Mouse (Mus musculus) CH12.LX (cell line): ENCODE data around the gene Zxdc. TPM values are rescaled to one million over a fixed set of nuclear protein-coding genes. Genes with fewer than 3 reads are reported as not detected.

Experiments
- DNase-seq: peaks from one replicate; pipeline ENCODE4 v3.0.0-alpha.2; 2013; ENCODE audit errors: extremely low read depth
- H3K27ac ChIP-seq: 2 replicates; pipeline ENCODE4 v1.5.1; 2012; ENCODE audit warnings: low read depth, mild to moderate bottlenecking, control low read depth, moderate library complexity; ENCODE audit not compliant: insufficient read depth
- H3K27me3 ChIP-seq: replicated peaks from 2 replicates; pipeline ENCODE3; 2012; ENCODE audit warnings: inconsistent platforms
- H3K36me3 ChIP-seq, 2 experiments: replicated peaks in 1 of 2; 2 replicates each; pipeline versions ENCODE3 to v1.6.1; 2012; ENCODE audit warnings: inconsistent platforms in 1 of 2, low read length in 1 of 2, mild to moderate bottlenecking in 1 of 2, mixed read lengths in 1 of 2, moderate library complexity in 1 of 2; ENCODE audit not compliant: control insufficient read depth in 1 of 2, insufficient read depth in 1 of 2
- H3K4me1 ChIP-seq, 2 experiments: 2 replicates each; pipeline ENCODE4 v1.6.1; 2012; ENCODE audit warnings: inconsistent platforms in 1 of 2, moderate library complexity in 1 of 2; ENCODE audit not compliant: insufficient read depth in 2 of 2, control insufficient read depth in 1 of 2
- H3K4me2 ChIP-seq: 2 replicates; pipeline ENCODE4 v1.6.1; 2012; ENCODE audit warnings: low read depth, mild to moderate bottlenecking, control low read depth; ENCODE audit not compliant: poor library complexity, insufficient read depth, severe bottlenecking
- H3K4me3 ChIP-seq, 3 experiments: fragments of 150-350 bp in 1 of 3; sonication (generic) in 1 of 3; replicated peaks in 1 of 3; 2 replicates each; pipeline versions ENCODE3 to v1.5.1; 2011 to 2012; ENCODE audit warnings: low read depth in 2 of 3, low read length in 2 of 3, mild to moderate bottlenecking in 2 of 3, moderate library complexity in 2 of 3, control low read depth in 1 of 3, improper control_type of control experiment in 1 of 3, inconsistent platforms in 1 of 3, mixed read lengths in 1 of 3; ENCODE audit not compliant: poor library complexity in 1 of 3
- H3K79me2 ChIP-seq: replicated peaks from 2 replicates; pipeline ENCODE4 v1.6.1; 2012; ENCODE audit warnings: mild to moderate bottlenecking, moderate library complexity; ENCODE audit not compliant: control insufficient read depth, poor library complexity, insufficient read depth, severe bottlenecking; ENCODE audit errors: extremely low read depth
- H3K9ac ChIP-seq: 2 replicates; pipeline ENCODE4 v1.6.1; 2012; ENCODE audit warnings: low read depth, mild to moderate bottlenecking, control low read depth, moderate library complexity; ENCODE audit not compliant: insufficient read depth
- H3K9me3 ChIP-seq: replicated peaks from 2 replicates; pipeline ENCODE3; 2012; ENCODE audit warnings: low read length, inconsistent platforms, mixed read lengths
- ELF1 ChIP-seq: IDR thresholded peaks from 2 replicates; pipeline ENCODE4 v1.6.1; 2014; ENCODE audit warnings: low read depth, mild to moderate bottlenecking, inconsistent platforms, low read length, improper control_type of control experiment
- EP300 ChIP-seq: IDR thresholded peaks from 2 replicates; pipeline ENCODE4 v1.6.1; 2011; ENCODE audit warnings: low read length, improper control_type of control experiment
- GABPA ChIP-seq: IDR thresholded peaks from 2 replicates; pipeline ENCODE4 v1.6.1; 2012; ENCODE audit warnings: low read depth, low read length, improper control_type of control experiment, inconsistent platforms; ENCODE audit not compliant: insufficient replicate concordance
- JUN ChIP-seq: IDR thresholded peaks from 2 replicates; pipeline ENCODE4 v1.6.1; 2011; ENCODE audit warnings: low read depth, mild to moderate bottlenecking, low read length, improper control_type of control experiment, moderate library complexity; ENCODE audit not compliant: insufficient read depth
- JUND ChIP-seq: conservative IDR thresholded peaks from 2 replicates; pipeline ENCODE4 v1.6.1; 2011; ENCODE audit warnings: low read depth, low read length, improper control_type of control experiment
- MAFK ChIP-seq: IDR thresholded peaks from 2 replicates; pipeline ENCODE4 v1.6.1; 2011; ENCODE audit warnings: low read length, improper control_type of control experiment; ENCODE audit not compliant: insufficient replicate concordance
- MAX ChIP-seq: IDR thresholded peaks from 2 replicates; pipeline ENCODE4 v1.6.1; 2011; ENCODE audit warnings: low read length, improper control_type of control experiment
- MAZ ChIP-seq: IDR thresholded peaks from 2 replicates; pipeline ENCODE4 v1.6.1; 2012; ENCODE audit warnings: low read depth, mild to moderate bottlenecking, inconsistent platforms, low read length, improper control_type of control experiment, moderate library complexity
- MEF2A ChIP-seq: IDR thresholded peaks from 2 replicates; pipeline ENCODE4 v1.6.1; 2014; ENCODE audit warnings: low read depth, mild to moderate bottlenecking, inconsistent platforms, low read length, improper control_type of control experiment, borderline replicate concordance
- MXI1 ChIP-seq: IDR thresholded peaks from 2 replicates; pipeline ENCODE4 v1.6.1; 2011; ENCODE audit warnings: mild to moderate bottlenecking, low read depth, low read length, improper control_type of control experiment
- NRF1 ChIP-seq: IDR thresholded peaks from 2 replicates; pipeline ENCODE4 v1.6.1; 2014; ENCODE audit warnings: low read depth, mild to moderate bottlenecking, inconsistent platforms, low read length, improper control_type of control experiment, moderate library complexity
- PAX5 ChIP-seq: IDR thresholded peaks from 2 replicates; pipeline ENCODE4 v1.6.1; 2012; ENCODE audit warnings: low read length, inconsistent platforms, mixed read lengths
- POLR2AphosphoS2 ChIP-seq: IDR thresholded peaks from 2 replicates; pipeline ENCODE4 v1.6.1; 2011; ENCODE audit warnings: low read depth, low read length, improper control_type of control experiment
- RAD21 ChIP-seq: IDR thresholded peaks from 2 replicates; pipeline ENCODE4 v1.6.1; 2011; ENCODE audit warnings: low read depth, mild to moderate bottlenecking, low read length, improper control_type of control experiment, moderate library complexity
- SIN3A ChIP-seq: IDR thresholded peaks from 2 replicates; pipeline ENCODE4 v1.6.1; 2012; ENCODE audit warnings: low read length, improper control_type of control experiment, inconsistent platforms
- TCF12 ChIP-seq: IDR thresholded peaks from 2 replicates; pipeline ENCODE4 v1.6.1; 2014; ENCODE audit warnings: low read depth, mild to moderate bottlenecking, inconsistent platforms, low read length, improper control_type of control experiment
- UBTF ChIP-seq: IDR thresholded peaks from 2 replicates; pipeline ENCODE4 v1.6.1; 2012; ENCODE audit warnings: low read depth, mild to moderate bottlenecking, inconsistent platforms, low read length, improper control_type of control experiment, moderate library complexity
- USF2 ChIP-seq: conservative IDR thresholded peaks from 2 replicates; pipeline ENCODE4 v1.6.1; 2011; ENCODE audit warnings: low read depth, low read length, improper control_type of control experiment
- ZMIZ1 ChIP-seq: IDR thresholded peaks from 2 replicates; pipeline ENCODE4 v1.6.1; 2012; ENCODE audit warnings: low read depth, mild to moderate bottlenecking, inconsistent platforms, low read length, improper control_type of control experiment
- ZNF384 ChIP-seq: IDR thresholded peaks from 2 replicates; pipeline ENCODE4 v1.6.1; 2012; ENCODE audit warnings: low read depth, low read length, improper control_type of control experiment, inconsistent platforms
- dilution Hi-C: fragments of 300-500 bp; cut with MboI; formaldehyde crosslinking; loops from 2 replicates; pipeline ENCODE4 v1.14.3; 2020; ENCODE audit warnings: low sequenced_read_pairs; ENCODE audit not compliant: extremely low pct_unique_long_range_greater_than_20kb, extremely low pct_ligation_motif_present
- in situ Hi-C: fragments of 300-500 bp; cut with MboI; formaldehyde crosslinking; loops from 3 replicates; pipeline ENCODE4 v1.14.3; 2019; ENCODE audit warnings: low sequenced_read_pairs, low pct_ligation_motif_present, low pct_unique_long_range_greater_than_20kb, mixed read lengths
- polyA plus RNA-seq: library from polyadenylated mRNA; unstranded; fragments of >175 nt; gene quantifications from 2 replicates; pipeline ENCODE4 v1.2.1, GENCODE M21; 2012; ENCODE audit warnings: low read depth; ENCODE audit not compliant: insufficient read length
- total RNA-seq, 2 experiments: library from RNA; depleted of rRNA; stranded (reverse); fragments of 300-350 nt in 1 of 2; fragments of >200 nt in 1 of 2; gene quantifications; 2 replicates each; pipeline ENCODE4 v1.2.3; 2012 to 2014

Zxdc gene
- total and polyA plus RNA-seq, 3 experiments: 4.7 to 8.3 (median 5.2) TPM

DNA sequence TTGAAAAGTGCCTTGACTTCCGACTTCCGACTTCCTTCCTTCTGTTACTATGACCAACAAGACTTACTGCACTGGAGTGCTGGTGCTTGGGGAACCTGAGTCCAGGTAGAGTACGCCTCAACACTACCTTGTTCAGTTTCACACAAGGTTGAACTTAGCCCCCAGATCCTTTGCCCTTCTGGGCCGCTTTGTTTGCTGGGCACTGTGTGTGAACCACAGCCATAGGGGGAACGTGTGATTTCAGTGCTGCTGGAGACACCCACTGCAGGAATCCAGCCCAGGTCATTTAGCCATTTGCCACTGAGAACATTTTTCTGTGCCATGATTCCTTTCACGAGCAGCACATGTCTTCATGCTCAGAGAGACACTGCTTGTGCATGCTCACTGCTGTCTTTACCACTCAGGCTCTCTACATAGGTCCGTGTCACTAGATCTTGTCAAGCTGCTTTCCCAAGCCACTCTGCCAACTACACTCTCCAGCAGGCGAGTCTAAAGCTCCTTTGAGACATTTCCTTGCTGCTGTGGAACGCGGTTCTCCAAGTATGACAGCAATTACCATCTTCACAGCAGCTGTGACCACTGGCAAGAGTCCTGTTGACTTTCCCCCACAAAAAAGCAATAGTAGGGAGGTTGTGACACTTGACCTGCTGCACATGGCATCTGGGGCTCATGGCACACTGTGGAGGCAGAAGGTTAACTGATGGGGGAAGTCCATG is 67.1 kb downstream of the Zxdc start:
- dilution Hi-C loops: no loop called here
- DNase-seq: no peak

GRCm38 (mm10) chr6:90437041-90437440 is 67.7 kb downstream of the Zxdc start:
- in situ Hi-C loops: loop anchor here (10.0 kb wide), 1 partner anchor 88 kb away; no protein-coding TSS in a partner anchor
- Histone ChIP-seq H3K4me1 (no peaks in the 10 kb centered on the region), H3K27me3 (peaks cover 52% of the 10 kb centered on the region), H3K9me3 (peaks cover 7% of the 10 kb centered on the region), H3K79me2 (no peaks in the 10 kb centered on the region), H3K4me3 (no peak overlapping the region), H3K4me2 (no peak overlapping the region), H3K9ac (no peak overlapping the region), H3K36me3 (no peaks in the 10 kb centered on the region), H3K27ac (no peak overlapping the region)
- no peak for DNase-seq
- dilution Hi-C loops: no loop called here
- no peak for TF ChIP-seq MXI1
- no peak for TF ChIP-seq JUND
- TF ChIP-seq PAX5: no peak
- TF ChIP-seq ELF1: no peak
- no peak for TF ChIP-seq JUN
- TF ChIP-seq EP300: no peak
- no peak for TF ChIP-seq MAFK
- TF ChIP-seq GABPA: no peak
- TF ChIP-seq ZNF384: no peak
- no peak for TF ChIP-seq RAD21

More for the DNA sequence above, 67.1 kb downstream of the Zxdc start:
- Histone ChIP-seq H3K4me3 (no peak overlapping the region), H3K9ac (no peak overlapping the region), H3K4me2 (no peak overlapping the region), H3K36me3 (no peaks in the 10 kb centered on the region), H3K79me2 (no peaks in the 10 kb centered on the region), H3K27ac (no peak overlapping the region), H3K27me3 (peaks cover 59% of the 10 kb centered on the region), H3K9me3 (peaks cover 7% of the 10 kb centered on the region), H3K4me1 (no peaks in the 10 kb centered on the region)
- in situ Hi-C loops: loop anchor here (10.0 kb wide), 1 partner anchor 88 kb away; no protein-coding TSS in a partner anchor
- TF ChIP-seq MAX (no peak), MAFK (no peak), SIN3A (no peak), RAD21 (no peak), POLR2AphosphoS2 (no peak), JUN (no peak), MEF2A (no peak), USF2 (no peak), NRF1 (no peak), ZMIZ1 (no peak), MAZ (no peak), UBTF (no peak), TCF12 (no peak)
